Mouse (Mus musculus): Measurements from ENCODE around the gene Tmem120b. TPM values are rescaled to one million over a fixed set of nuclear protein-coding genes. Genes with fewer than 3 reads are reported as not detected.

The Tmem120b gene
- polyA plus RNA-seq, 1 experiment from 2014 or later: 7.6 TPM

- no peak overlapping the region for H3K27ac ChIP-seq (ENCODE audit: low read depth, low read length)
- no peak overlapping the region for H3K9ac ChIP-seq (ENCODE audit: low read length)
- ATAC-seq (ENCODE audit: low FRiP score) (no peak), DNase-seq (ENCODE audit: low spot score, missing footprints) (no peak)
- no peaks in the 10 kb centered on the region for H3K4me1 ChIP-seq (ENCODE audit: control insufficient read depth, insufficient read depth, low read length)
- no peaks in the 10 kb centered on the region for H3K9me3 ChIP-seq (ENCODE audit: control insufficient read depth, low read length)
- H3K36me3 ChIP-seq (ENCODE audit: control insufficient read depth, insufficient read depth, low read length): peaks cover 33% of the 10 kb centered on the region
- 88% methylated on average over 10 of the region's 10 CpGs for WGBS
- H3K27me3 ChIP-seq (ENCODE audit: control insufficient read depth, insufficient read depth, low read length): no peaks in the 10 kb centered on the region
- no peak overlapping the region for H3K4me2 ChIP-seq
- H3K4me3 ChIP-seq (ENCODE audit: low read depth, low read length): no peak overlapping the region
These were observed 98.2 kb downstream of the Tmem120b start for GRCm38 (mm10) chr5:123166437-123166836.

Other genes starting within 250 kb of the Tmem120b start
- 497 and 528 TPM in 2 replicates for gene Anapc5, start 247.1 kb upstream of the Tmem120b start, polyA plus RNA-seq (2014; fragmentation: Nextera tagmentation; extraction: Ambion mirVana)
- gene Rnf34, start 218.4 kb upstream of the Tmem120b start, polyA plus RNA-seq (2014; fragmentation: Nextera tagmentation; extraction: Ambion mirVana): 54.9 and 65.9 TPM in 2 replicates
- gene Kdm2b, start 78.6 kb upstream of the Tmem120b start, polyA plus RNA-seq (2014; fragmentation: Nextera tagmentation; extraction: Ambion mirVana): 62.4 and 62.8 TPM in 2 replicates
- gene Orai1, start 53.3 kb upstream of the Tmem120b start, polyA plus RNA-seq (2014; fragmentation: Nextera tagmentation; extraction: Ambion mirVana): 8.2 and 10.5 TPM in 2 replicates
- not detected in 2 replicates for gene Morn3, start 21.4 kb upstream of the Tmem120b start, polyA plus RNA-seq (2014; fragmentation: Nextera tagmentation; extraction: Ambion mirVana)
- 1.6 TPM in 2 replicates for gene Rhof, start 64.3 kb downstream of the Tmem120b start, polyA plus RNA-seq (2014; fragmentation: Nextera tagmentation; extraction: Ambion mirVana)
- gene Setd1b, start 73.8 kb downstream of the Tmem120b start, polyA plus RNA-seq (2014; fragmentation: Nextera tagmentation; extraction: Ambion mirVana): 9.8 and 10.0 TPM in 2 replicates
- gene Psmd9, start 101.0 kb downstream of the Tmem120b start, polyA plus RNA-seq (2014; fragmentation: Nextera tagmentation; extraction: Ambion mirVana): 59.6 and 60.7 TPM in 2 replicates
- gene Hpd, start 114.3 kb downstream of the Tmem120b start, polyA plus RNA-seq (2014; fragmentation: Nextera tagmentation; extraction: Ambion mirVana): not detected in 2 replicates
- 4.7 and 5.5 TPM in 2 replicates for gene Wdr66, start 183.7 kb downstream of the Tmem120b start, polyA plus RNA-seq (2014; fragmentation: Nextera tagmentation; extraction: Ambion mirVana)

Measured in midbrain, embryonic 11.5 days (tissue).